Mouse (Mus musculus) stomach, postnatal 0 days (tissue): ENCODE measurements at regions not wholly inside any gene's neighbourhood (a gene's known extent, or its start where the extent isn't known, plus 50 kb on each side); places are given as distances from the start of the nearest gene placed in this dataset.
A peak's percentile ranks its signal among the peaks of the same experiment; 100 is the strongest.

ENCODE experiments used
- ATAC-seq: fragments of 200-750 bp; cut with Nextera tagmentation; 2 replicates; pipeline ENCODE4 v1.8.0; 2017; ENCODE audit not compliant: low FRiP score, low TSS enrichment
- DNase-seq: peaks from one replicate; pipeline ENCODE4 v3.0.0-alpha.2; 2016; ENCODE audit warnings: low spot score
- H3K27ac ChIP-seq: fragments of 300-500 bp; sonication (generic); replicated peaks from 2 replicates; pipeline ENCODE4 v1.5.1; 2014; ENCODE audit warnings: mild to moderate bottlenecking, control low read depth
- H3K27me3 ChIP-seq: fragments of 300-500 bp; sonication (generic); 2 replicates; pipeline ENCODE4 v1.6.1; 2014; ENCODE audit warnings: low read length; ENCODE audit not compliant: control insufficient read depth, insufficient read depth
- H3K36me3 ChIP-seq: fragments of 300-500 bp; sonication (generic); 2 replicates; pipeline ENCODE4 v1.6.1; 2014; ENCODE audit warnings: low read length, mixed read lengths; ENCODE audit not compliant: control insufficient read depth, insufficient read depth
- H3K4me1 ChIP-seq: fragments of 300-500 bp; sonication (generic); replicated peaks from 2 replicates; pipeline ENCODE4 v1.6.1; 2014; ENCODE audit warnings: antibody characterized with exemption; ENCODE audit not compliant: control insufficient read depth, insufficient read depth
- H3K4me2 ChIP-seq: fragments of 300-500 bp; sonication (generic); replicated peaks from 2 replicates; pipeline ENCODE4 v1.6.1; 2014; ENCODE audit warnings: low read depth, mild to moderate bottlenecking, control low read depth, moderate library complexity
- H3K4me3 ChIP-seq: fragments of 300-500 bp; sonication (generic); 2 replicates; pipeline ENCODE4 v1.5.1; 2014; ENCODE audit warnings: low read depth, low read length, control low read depth
- H3K9ac ChIP-seq: fragments of 300-500 bp; sonication (generic); 2 replicates; pipeline ENCODE4 v1.6.1; 2014; ENCODE audit warnings: mild to moderate bottlenecking, low read length, control low read depth, mixed read lengths
- H3K9me3 ChIP-seq: fragments of 300-500 bp; sonication (generic); 2 replicates; pipeline ENCODE4 v1.6.1; 2016; ENCODE audit warnings: low read length; ENCODE audit not compliant: control insufficient read depth
- CTCF ChIP-seq: IDR thresholded peaks from 2 replicates; pipeline ENCODE4 v1.5.1; 2016; ENCODE audit warnings: antibody characterized with exemption, low read depth, mild to moderate bottlenecking, moderate library complexity
- EP300 ChIP-seq: optimal IDR thresholded peaks from 2 replicates; pipeline ENCODE3; 2016; ENCODE audit warnings: antibody characterized with exemption
- WGBS: fragments of 180-500 bp; shearing (Covaris S2); extraction: QIAGEN DNeasy Blood & Tissue Kit; methylation state at CpG from one replicate; pipeline ENCODE4 v1.1.7; 2014; 5-methylcytosine and 5-hydroxymethylcytosine counted together

GRCm38 (mm10) chr1:166758987-166759386 is 77.3 kb upstream of the Fmo9 start:
- ATAC-seq (no peak), DNase-seq (no peak)
- H3K27ac ChIP-seq = no peak overlapping the region
- no peaks in the 10 kb centered on the region for H3K36me3 ChIP-seq
- no peaks in the 10 kb centered on the region for H3K27me3 ChIP-seq
- H3K4me3 ChIP-seq = no peak overlapping the region
- no peak overlapping the region for H3K4me2 ChIP-seq
- H3K4me1 ChIP-seq = no peaks in the 10 kb centered on the region
- TF ChIP-seq CTCF = no peak
- TF ChIP-seq EP300 = no peak
- WGBS = 67% methylated on average over 2 of the region's 2 CpGs
- no peak overlapping the region for H3K9ac ChIP-seq
- no peaks in the 10 kb centered on the region for H3K9me3 ChIP-seq

- Histone ChIP-seq H3K4me3 (no peak overlapping the region), H3K4me1 (no peaks in the 10 kb centered on the region), H3K9me3 (no peaks in the 10 kb centered on the region), H3K27me3 (no peaks in the 10 kb centered on the region), H3K4me2 (no peak overlapping the region), H3K27ac (no peak overlapping the region), H3K36me3 (no peaks in the 10 kb centered on the region), H3K9ac (no peak overlapping the region)
- 78% methylated on average over 1 of the region's 1 CpGs for WGBS
- DNase-seq (no peak), ATAC-seq (no peak)
- TF ChIP-seq EP300 (no peak), CTCF (no peak)
Measured at GRCm38 (mm10) chr1:166773114-166773513, 91.5 kb upstream of the Fmo9 start.

GRCm38 (mm10) chr1:166782106-166782505 is 100.5 kb upstream of the Fmo9 start:
- Histone ChIP-seq H3K9me3 (no peaks in the 10 kb centered on the region), H3K27ac (no peak overlapping the region), H3K36me3 (no peaks in the 10 kb centered on the region), H3K4me2 (no peak overlapping the region), H3K4me3 (no peak overlapping the region), H3K27me3 (no peaks in the 10 kb centered on the region), H3K4me1 (no peaks in the 10 kb centered on the region), H3K9ac (no peak overlapping the region)
- ATAC-seq (no peak), DNase-seq (no peak)
- no peak for TF ChIP-seq EP300
- TF ChIP-seq CTCF = peak; percentile 71
- WGBS = 41% methylated on average over 1 of the region's 1 CpGs

GRCm38 (mm10) chr1:166787945-166788344 is 106.3 kb upstream of the Fmo9 start:
- H3K4me1 ChIP-seq = no peaks in the 10 kb centered on the region
- H3K9ac ChIP-seq = no peak overlapping the region
- no peaks in the 10 kb centered on the region for H3K36me3 ChIP-seq
- H3K27ac ChIP-seq = no peak overlapping the region
- ATAC-seq = no peak
- WGBS = 63% methylated on average over 1 of the region's 1 CpGs
- no peak for TF ChIP-seq EP300
- TF ChIP-seq CTCF = no peak
- H3K9me3 ChIP-seq = no peaks in the 10 kb centered on the region
- H3K27me3 ChIP-seq = no peaks in the 10 kb centered on the region
- H3K4me3 ChIP-seq = no peak overlapping the region
- no peak for DNase-seq
- no peak overlapping the region for H3K4me2 ChIP-seq

- H3K9ac ChIP-seq = no peak overlapping the region
- H3K4me2 ChIP-seq = no peak overlapping the region
- no peaks in the 10 kb centered on the region for H3K9me3 ChIP-seq
- no peak for ATAC-seq
- H3K36me3 ChIP-seq = no peaks in the 10 kb centered on the region
- no peaks in the 10 kb centered on the region for H3K27me3 ChIP-seq
- DNase-seq = no peak
- WGBS = 55% methylated on average over 1 of the region's 1 CpGs
- H3K4me1 ChIP-seq = no peaks in the 10 kb centered on the region
- no peak overlapping the region for H3K27ac ChIP-seq
- H3K4me3 ChIP-seq = no peak overlapping the region
- TF ChIP-seq CTCF (no peak), EP300 (no peak)
Measured at GRCm38 (mm10) chr1:166788824-166789399, 107.3 kb upstream of the Fmo9 start.

- no peaks in the 10 kb centered on the region for H3K4me1 ChIP-seq
- no peaks in the 10 kb centered on the region for H3K9me3 ChIP-seq
- 68% methylated on average over 6 of the region's 6 CpGs for WGBS
- H3K9ac ChIP-seq = no peak overlapping the region
- no peaks in the 10 kb centered on the region for H3K27me3 ChIP-seq
- TF ChIP-seq EP300 (no peak), CTCF (no peak)
- ATAC-seq (no peak), DNase-seq (no peak)
- H3K4me2 ChIP-seq = no peak overlapping the region
- H3K27ac ChIP-seq = no peak overlapping the region
- no peaks in the 10 kb centered on the region for H3K36me3 ChIP-seq
- no peak overlapping the region for H3K4me3 ChIP-seq
Measured at GRCm38 (mm10) chr1:166793052-166793716, 111.5 kb upstream of the Fmo9 start.
